Mouse (Mus musculus) stomach, embryonic 16.5 days (tissue): Measurements from ENCODE around the gene Shb. TPM values are rescaled to one million over a fixed set of nuclear protein-coding genes. Genes with fewer than 3 reads are reported as not detected.
A peak's percentile ranks its signal among the peaks of the same experiment; 100 is the strongest.

Source experiments
- ATAC-seq: fragments of 200-750 bp; cut with Nextera tagmentation; 2 replicates; pipeline ENCODE4 v1.8.0; 2017; ENCODE audit warnings: moderate number of reproducible peaks, moderate TSS enrichment; ENCODE audit not compliant: insufficient read depth, low FRiP score
- H3K27ac ChIP-seq: fragments of 300-500 bp; sonication (generic); 2 replicates; pipeline ENCODE4 v1.5.1; 2014; ENCODE audit warnings: low read length
- H3K27me3 ChIP-seq: fragments of 300-500 bp; sonication (generic); 2 replicates; pipeline ENCODE4 v1.6.1; 2014; ENCODE audit warnings: low read length, control low read depth, mixed read lengths; ENCODE audit not compliant: control insufficient read depth, insufficient read depth
- H3K36me3 ChIP-seq: fragments of 300-500 bp; sonication (generic); 2 replicates; pipeline ENCODE4 v1.6.1; 2014; ENCODE audit warnings: low read length; ENCODE audit not compliant: control insufficient read depth, insufficient read depth
- H3K4me1 ChIP-seq: fragments of 300-500 bp; sonication (generic); 2 replicates; pipeline ENCODE4 v1.6.1; 2014; ENCODE audit warnings: low read length, control low read depth, mixed read lengths; ENCODE audit not compliant: control insufficient read depth, insufficient read depth
- H3K4me2 ChIP-seq: fragments of 300-500 bp; sonication (generic); 2 replicates; pipeline ENCODE4 v1.6.1; 2014; ENCODE audit warnings: low read depth, low read length, mixed read lengths
- H3K4me3 ChIP-seq: fragments of 300-500 bp; sonication (generic); replicated peaks from 2 replicates; pipeline ENCODE4 v1.5.1; 2014; ENCODE audit warnings: mild to moderate bottlenecking, low read length
- H3K9ac ChIP-seq: fragments of 300-500 bp; sonication (generic); 2 replicates; pipeline ENCODE4 v1.6.1; 2014; ENCODE audit warnings: low read length
- H3K9me3 ChIP-seq: fragments of 300-500 bp; sonication (generic); replicated peaks from 2 replicates; pipeline ENCODE4 v1.6.1; 2016; ENCODE audit warnings: low read length, control low read depth; ENCODE audit not compliant: control insufficient read depth
- WGBS: fragments of 180-500 bp; shearing (Covaris S2); extraction: QIAGEN DNeasy Blood & Tissue Kit; methylation state at CpG from one replicate; pipeline ENCODE4 v1.1.7; 2014; 5-methylcytosine and 5-hydroxymethylcytosine counted together
- polyA plus RNA-seq: library from polyadenylated mRNA; unstranded; fragments of >200 nt; fragmentation: Nextera tagmentation; extraction: Ambion mirVana; gene quantifications from 2 replicates; pipeline ENCODE4 v1.2.1, GENCODE M21; 2015

The Shb gene
- polyA plus RNA-seq, 1 experiment from 2014 or later: 2.7 TPM

- H3K36me3 ChIP-seq: no peaks in the 10 kb centered on the region
- H3K27me3 ChIP-seq: no peaks in the 10 kb centered on the region
- no peak overlapping the region for H3K4me3 ChIP-seq
- no peak overlapping the region for H3K4me2 ChIP-seq
- H3K9me3 ChIP-seq: no peaks in the 10 kb centered on the region
- peak overlapping the region; percentile 64; the same call in 1 of the 2 replicates for H3K27ac ChIP-seq
- ATAC-seq: 0 out of 2 replicates have a peak, but pooled peaks have one; percentile 14
- H3K4me1 ChIP-seq: peaks cover 63% of the 10 kb centered on the region
- H3K9ac ChIP-seq: no peak overlapping the region
- 49% methylated on average over 6 of the region's 6 CpGs for WGBS
Measured at GRCm38 (mm10) chr4:45510163-45510562, 22.1 kb downstream of the Shb start.

GRCm38 (mm10) chr4:45509416-45509815 lies 22.9 kb downstream of the Shb start:
- Histone ChIP-seq H3K4me2 (no peak overlapping the region), H3K9me3 (no peaks in the 10 kb centered on the region), H3K4me1 (peaks cover 57% of the 10 kb centered on the region), H3K9ac (0 out of 2 replicates have a peak overlapping the region, but pooled peaks have one; percentile 29), H3K27ac (peak overlapping the region; percentile 64; the same call in 1 of the 2 replicates), H3K4me3 (no peak overlapping the region), H3K36me3 (no peaks in the 10 kb centered on the region), H3K27me3 (no peaks in the 10 kb centered on the region)
- 91% methylated on average over 4 of the region's 4 CpGs for WGBS
- no peak for ATAC-seq

- Histone ChIP-seq H3K27me3 (no peaks in the 10 kb centered on the region), H3K4me3 (no peak overlapping the region), H3K27ac (peak overlapping the region; percentile 5; the same call in 1 of the 2 replicates), H3K9ac (no peak overlapping the region), H3K4me2 (no peak overlapping the region), H3K36me3 (no peaks in the 10 kb centered on the region), H3K4me1 (peaks cover 51% of the 10 kb centered on the region), H3K9me3 (no peaks in the 10 kb centered on the region)
- 50% methylated on average over 6 of the region's 6 CpGs for WGBS
- ATAC-seq: no peak
Measured at GRCm38 (mm10) chr4:45508469-45508868, 23.8 kb downstream of the Shb start.

GRCm38 (mm10) chr4:45507476-45507875 lies 24.8 kb downstream of the Shb start:
- Histone ChIP-seq H3K27ac (no peak overlapping the region), H3K27me3 (no peaks in the 10 kb centered on the region), H3K4me3 (no peak overlapping the region), H3K9ac (no peak overlapping the region), H3K4me1 (peaks cover 43% of the 10 kb centered on the region), H3K36me3 (no peaks in the 10 kb centered on the region), H3K4me2 (no peak overlapping the region), H3K9me3 (no peaks in the 10 kb centered on the region)
- 67% methylated on average over 1 of the region's 1 CpGs for WGBS
- no peak for ATAC-seq

- no peak overlapping the region for H3K27ac ChIP-seq
- WGBS: 38% methylated on average over 9 of the region's 9 CpGs
- H3K4me1 ChIP-seq: peaks cover 42% of the 10 kb centered on the region
- no peaks in the 10 kb centered on the region for H3K36me3 ChIP-seq
- H3K9ac ChIP-seq: no peak overlapping the region
- ATAC-seq: no peak
- H3K9me3 ChIP-seq: no peaks in the 10 kb centered on the region
- H3K4me3 ChIP-seq: no peak overlapping the region
- H3K4me2 ChIP-seq: no peak overlapping the region
- H3K27me3 ChIP-seq: no peaks in the 10 kb centered on the region
Measured at GRCm38 (mm10) chr4:45507039-45507438, 25.2 kb downstream of the Shb start.

GRCm38 (mm10) chr4:45506613-45507012 lies 25.7 kb downstream of the Shb start:
- no peak overlapping the region for H3K9ac ChIP-seq
- no peaks in the 10 kb centered on the region for H3K36me3 ChIP-seq
- no peaks in the 10 kb centered on the region for H3K27me3 ChIP-seq
- WGBS: 45% methylated on average over 5 of the region's 5 CpGs
- H3K27ac ChIP-seq: no peak overlapping the region; the same call in 1 of the 2 replicates
- no peak for ATAC-seq
- no peak overlapping the region for H3K4me3 ChIP-seq
- no peak overlapping the region for H3K4me2 ChIP-seq
- H3K9me3 ChIP-seq: no peaks in the 10 kb centered on the region
- peaks cover 46% of the 10 kb centered on the region for H3K4me1 ChIP-seq

- WGBS: 80% methylated on average over 2 of the region's 2 CpGs
- ATAC-seq: no peak
- Histone ChIP-seq H3K9ac (0 out of 2 replicates have a peak overlapping the region, but pooled peaks have one; percentile 20), H3K27ac (no peak overlapping the region), H3K27me3 (no peaks in the 10 kb centered on the region), H3K9me3 (no peaks in the 10 kb centered on the region), H3K4me1 (peaks cover 52% of the 10 kb centered on the region), H3K4me3 (no peak overlapping the region), H3K36me3 (no peaks in the 10 kb centered on the region), H3K4me2 (no peak overlapping the region)
Measured at GRCm38 (mm10) chr4:45505671-45506070, 26.6 kb downstream of the Shb start.

- peaks cover 54% of the 10 kb centered on the region for H3K4me1 ChIP-seq
- no peak overlapping the region for H3K9ac ChIP-seq
- no peak overlapping the region for H3K27ac ChIP-seq
- WGBS: 86% methylated on average over 6 of the region's 6 CpGs
- no peaks in the 10 kb centered on the region for H3K27me3 ChIP-seq
- ATAC-seq: no peak
- no peaks in the 10 kb centered on the region for H3K9me3 ChIP-seq
- H3K36me3 ChIP-seq: no peaks in the 10 kb centered on the region
- H3K4me3 ChIP-seq: no peak overlapping the region
- no peak overlapping the region for H3K4me2 ChIP-seq
Measured at GRCm38 (mm10) chr4:45505191-45505590, 27.1 kb downstream of the Shb start.

GRCm38 (mm10) chr4:45503816-45504215 lies 28.5 kb downstream of the Shb start:
- Histone ChIP-seq H3K4me1 (peaks cover 65% of the 10 kb centered on the region), H3K4me3 (no peak overlapping the region), H3K36me3 (no peaks in the 10 kb centered on the region), H3K9ac (no peak overlapping the region), H3K9me3 (no peaks in the 10 kb centered on the region), H3K27ac (no peak overlapping the region), H3K27me3 (no peaks in the 10 kb centered on the region), H3K4me2 (no peak overlapping the region)
- 63% methylated on average over 3 of the region's 3 CpGs for WGBS
- no peak for ATAC-seq
